Mouse (Mus musculus): Measurements from ENCODE around the gene Taf4.

Taf4 gene

GRCm38 (mm10) chr2:179986437-179987022, 10.1 kb upstream of the Taf4 start:
- in situ Hi-C loops (cut with MboI; ENCODE audit: low pct_unique_long_range_greater_than_20kb in 1 of 2, low sequenced_read_pairs in 2 of 2, unreplicated experiment in 1 of 2), result no loop called here

GRCm38 (mm10) chr2:179985695-179986094, 9.2 kb upstream of the Taf4 start:
- in situ Hi-C loops (cut with MboI; ENCODE audit: low pct_unique_long_range_greater_than_20kb in 1 of 2, low sequenced_read_pairs in 2 of 2, unreplicated experiment in 1 of 2), result no loop called here

DNA sequence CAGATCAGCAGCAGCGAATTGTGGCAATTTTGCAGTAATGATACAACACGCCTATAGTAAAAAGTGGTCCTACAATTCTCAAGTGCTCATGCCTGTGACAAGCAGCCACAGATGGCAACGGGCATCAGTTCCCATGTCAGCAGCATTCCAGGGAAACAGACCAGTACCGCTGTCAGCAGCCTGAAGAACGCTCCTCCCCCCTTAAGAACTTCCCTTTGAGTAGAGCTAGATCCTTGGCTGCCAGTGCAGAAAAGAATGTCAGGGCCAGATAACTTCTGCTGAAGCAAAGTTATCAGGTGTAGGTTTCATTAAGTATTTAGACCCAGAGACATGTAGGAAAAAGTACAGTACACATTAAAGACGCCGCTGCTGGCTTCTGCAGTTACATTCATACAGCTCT, 8.4 kb upstream of the Taf4 start:
- in situ Hi-C loops (cut with MboI; ENCODE audit: low pct_unique_long_range_greater_than_20kb in 1 of 2, low sequenced_read_pairs in 2 of 2, unreplicated experiment in 1 of 2), result no loop called here

DNA sequence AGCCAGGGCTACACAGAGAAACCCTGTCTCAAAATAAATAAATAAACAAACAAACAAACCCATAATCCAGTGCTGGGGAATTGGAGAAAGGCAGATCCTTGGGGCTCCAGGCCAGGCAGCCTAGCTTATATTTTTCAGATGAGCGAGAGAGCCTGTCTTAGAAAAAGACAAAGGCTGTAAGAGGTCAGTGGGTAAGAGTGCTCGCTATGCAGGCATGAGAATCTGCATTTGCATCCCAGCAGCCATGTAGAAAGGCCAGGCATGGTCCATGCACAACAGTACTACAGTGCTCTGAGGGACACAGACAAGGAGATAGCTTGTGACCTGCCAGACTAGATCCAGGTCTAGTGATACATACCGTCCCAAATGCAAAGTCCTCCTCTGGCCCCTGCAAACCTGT, 6.3 kb upstream of the Taf4 start:
- in situ Hi-C loops (cut with MboI; ENCODE audit: low pct_unique_long_range_greater_than_20kb in 1 of 2, low sequenced_read_pairs in 2 of 2, unreplicated experiment in 1 of 2), result no loop called here

- in situ Hi-C loops (cut with MboI; ENCODE audit: low pct_unique_long_range_greater_than_20kb in 1 of 2, low sequenced_read_pairs in 2 of 2, unreplicated experiment in 1 of 2), result no loop called here
Observed at GRCm38 (mm10) chr2:179980616-179981015, 4.2 kb upstream of the Taf4 start.

DNA sequence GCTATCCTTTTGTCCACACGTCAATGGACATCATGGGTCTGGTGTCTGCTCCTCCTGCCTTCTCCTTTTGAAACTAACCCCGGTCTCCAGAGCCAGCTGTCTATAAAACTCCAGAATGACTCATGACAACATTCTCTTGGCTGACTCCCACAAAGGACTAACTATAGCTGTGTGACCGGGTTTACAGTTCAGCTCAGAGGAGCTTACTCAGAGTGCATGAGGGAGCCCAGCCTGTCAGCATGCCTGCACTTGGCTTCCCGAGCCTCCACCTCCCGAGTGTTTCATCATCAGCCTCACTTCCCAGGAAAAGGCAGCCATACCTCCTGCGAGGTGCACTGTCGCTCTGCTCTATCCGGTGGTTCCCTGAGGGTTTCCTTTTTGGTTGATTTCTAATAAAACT, 3.4 kb upstream of the Taf4 start:
- in situ Hi-C loops (cut with MboI; ENCODE audit: low pct_unique_long_range_greater_than_20kb in 1 of 2, low sequenced_read_pairs in 2 of 2, unreplicated experiment in 1 of 2), result no loop called here

GRCm38 (mm10) chr2:179978250-179978649, 1.8 kb upstream of the Taf4 start:
- in situ Hi-C loops (cut with MboI; ENCODE audit: low pct_unique_long_range_greater_than_20kb in 1 of 2, low sequenced_read_pairs in 2 of 2, unreplicated experiment in 1 of 2), result no loop called here

- in situ Hi-C loops (cut with MboI; ENCODE audit: low pct_unique_long_range_greater_than_20kb in 1 of 2, low sequenced_read_pairs in 2 of 2, unreplicated experiment in 1 of 2), result no loop called here
Observed at GRCm38 (mm10) chr2:179977344-179978025, 1.0 kb upstream of the Taf4 start.

GRCm38 (mm10) chr2:179976295-179976627, 185 bp downstream of the Taf4 start:
- in situ Hi-C loops (cut with MboI; ENCODE audit: low pct_unique_long_range_greater_than_20kb in 1 of 2, low sequenced_read_pairs in 2 of 2, unreplicated experiment in 1 of 2), result no loop called here

DNA sequence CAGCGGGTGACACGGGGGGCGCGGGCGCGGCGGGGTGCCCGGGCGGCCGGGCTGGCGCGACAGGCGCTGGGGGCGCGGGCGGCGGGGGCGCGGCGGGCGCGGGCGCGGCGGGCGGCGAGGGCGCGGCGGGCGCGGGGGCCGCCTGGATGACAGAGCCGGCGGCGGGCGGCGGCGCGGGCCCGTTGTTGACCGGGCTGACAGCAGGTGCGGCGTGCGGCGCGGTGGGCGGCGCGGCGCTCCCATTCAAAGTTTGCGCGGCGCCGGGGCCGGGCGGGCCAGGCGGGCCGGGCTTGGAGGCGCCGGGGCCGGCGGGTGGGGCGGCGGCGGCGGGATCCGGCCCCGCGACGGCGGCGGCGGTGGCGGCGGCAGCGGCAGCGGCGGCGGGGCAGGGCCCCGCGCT, 595 bp downstream of the Taf4 start:
- in situ Hi-C loops (cut with MboI; ENCODE audit: low pct_unique_long_range_greater_than_20kb in 1 of 2, low sequenced_read_pairs in 2 of 2, unreplicated experiment in 1 of 2), result no loop called here

GRCm38 (mm10) chr2:179974651-179975471, 1.6 kb downstream of the Taf4 start:
- in situ Hi-C loops (cut with MboI; ENCODE audit: low pct_unique_long_range_greater_than_20kb in 1 of 2, low sequenced_read_pairs in 2 of 2, unreplicated experiment in 1 of 2), result no loop called here

GRCm38 (mm10) chr2:179973871-179974628, 2.4 kb downstream of the Taf4 start:
- in situ Hi-C loops (cut with MboI; ENCODE audit: low pct_unique_long_range_greater_than_20kb in 1 of 2, low sequenced_read_pairs in 2 of 2, unreplicated experiment in 1 of 2), result no loop called here

GRCm38 (mm10) chr2:179972406-179972805, 4.0 kb downstream of the Taf4 start:
- in situ Hi-C loops (cut with MboI; ENCODE audit: low pct_unique_long_range_greater_than_20kb in 1 of 2, low sequenced_read_pairs in 2 of 2, unreplicated experiment in 1 of 2), result no loop called here

GRCm38 (mm10) chr2:179971891-179972290, 4.6 kb downstream of the Taf4 start:
- in situ Hi-C loops (cut with MboI; ENCODE audit: low pct_unique_long_range_greater_than_20kb in 1 of 2, low sequenced_read_pairs in 2 of 2, unreplicated experiment in 1 of 2), result no loop called here

DNA sequence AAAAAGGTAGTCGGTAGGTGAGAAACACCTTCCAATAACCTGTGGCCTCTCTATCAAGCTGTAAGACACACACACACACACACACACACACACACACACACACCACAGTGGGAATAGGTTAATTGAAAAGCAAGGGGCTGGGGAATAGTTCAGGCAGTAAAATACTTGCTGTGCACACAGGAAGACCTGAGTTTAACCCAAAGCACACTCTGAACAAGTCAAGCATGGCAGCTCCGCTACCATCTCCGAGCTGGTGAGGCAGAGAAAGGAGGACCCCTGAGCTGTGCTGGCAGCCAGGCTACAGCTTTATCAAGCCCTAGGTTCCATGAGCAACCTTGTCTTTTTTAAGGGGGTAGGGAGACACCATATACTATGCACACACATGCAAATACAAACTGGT, 7.3 kb downstream of the Taf4 start:
- in situ Hi-C loops (cut with MboI; ENCODE audit: low pct_unique_long_range_greater_than_20kb in 1 of 2, low sequenced_read_pairs in 2 of 2, unreplicated experiment in 1 of 2), result no loop called here

DNA sequence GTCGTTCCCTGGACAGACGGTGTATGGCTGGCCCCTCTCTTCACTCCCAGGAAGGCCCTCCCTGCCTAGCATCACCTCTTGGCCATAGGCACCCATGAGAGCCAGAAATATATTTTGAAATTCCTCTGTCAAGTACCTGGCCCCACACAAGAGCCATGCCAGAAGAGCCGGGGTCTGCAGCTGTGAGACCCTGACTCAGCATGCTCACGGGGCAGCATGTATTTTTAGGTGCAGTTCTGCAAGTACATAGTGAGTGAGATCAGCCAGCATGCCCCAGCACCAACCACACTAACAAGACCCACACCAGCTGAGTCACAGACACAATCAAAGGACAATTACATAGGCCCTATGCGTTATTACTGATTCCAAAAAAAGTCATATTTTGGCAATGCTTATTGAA, 8.8 kb downstream of the Taf4 start:
- in situ Hi-C loops (cut with MboI; ENCODE audit: low pct_unique_long_range_greater_than_20kb in 1 of 2, low sequenced_read_pairs in 2 of 2, unreplicated experiment in 1 of 2), result no loop called here

GRCm38 (mm10) chr2:179961420-179961819, 15.0 kb downstream of the Taf4 start:
- in situ Hi-C loops (cut with MboI; ENCODE audit: low pct_unique_long_range_greater_than_20kb in 1 of 2, low sequenced_read_pairs in 2 of 2, unreplicated experiment in 1 of 2), result no loop called here

DNA sequence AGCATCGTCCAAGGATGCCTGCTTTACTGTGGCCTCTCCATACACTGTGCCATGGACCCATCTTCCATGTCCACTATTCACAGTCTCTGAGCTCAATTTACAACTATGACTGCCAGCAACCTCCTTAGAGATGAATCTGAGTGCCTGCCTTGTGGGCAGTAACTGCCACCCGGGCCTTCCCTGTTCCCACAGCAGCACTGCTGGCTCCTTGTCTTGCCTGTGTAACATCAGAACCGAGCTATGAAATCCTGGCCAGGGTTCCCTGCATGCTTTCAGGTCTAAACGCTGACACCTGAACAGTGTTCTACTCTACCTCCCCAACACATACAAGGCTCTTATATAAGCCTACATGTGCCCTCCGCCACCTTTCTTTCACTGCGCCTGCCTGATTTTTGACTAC, 16.1 kb downstream of the Taf4 start:
- in situ Hi-C loops (cut with MboI; ENCODE audit: low pct_unique_long_range_greater_than_20kb in 1 of 2, low sequenced_read_pairs in 2 of 2, unreplicated experiment in 1 of 2), result no loop called here

- in situ Hi-C loops (cut with MboI; ENCODE audit: low pct_unique_long_range_greater_than_20kb in 1 of 2, low sequenced_read_pairs in 2 of 2, unreplicated experiment in 1 of 2), result no loop called here
Observed at GRCm38 (mm10) chr2:179959391-179959790, 17.1 kb downstream of the Taf4 start.
